Mouse (Mus musculus): ENCODE results near the gene Arhgap23.

Gene Arhgap23

DNA sequence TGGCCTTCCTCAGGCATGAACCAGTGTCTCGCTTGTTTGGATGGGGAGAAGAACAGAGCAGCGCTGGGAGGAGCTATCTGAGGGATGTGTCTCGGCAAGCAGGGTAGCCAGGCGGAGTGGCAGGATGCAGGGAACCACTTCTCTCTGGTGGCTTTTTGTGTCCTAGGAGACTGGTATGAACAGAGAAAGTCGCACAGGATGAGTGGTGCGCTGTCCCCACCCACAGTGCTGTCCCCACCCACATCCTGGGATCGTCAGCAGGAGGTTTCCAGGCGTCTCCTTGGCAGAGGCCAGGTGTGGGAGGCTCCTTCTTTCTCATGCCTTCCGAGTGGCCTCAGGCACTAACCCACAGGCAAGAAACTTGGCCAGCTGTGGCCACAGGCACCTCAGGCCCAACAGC, 87.0 kb downstream of the Arhgap23 start:
- DNase-seq (ENCODE audit: low read depth, low spot score), result no peak

DNA sequence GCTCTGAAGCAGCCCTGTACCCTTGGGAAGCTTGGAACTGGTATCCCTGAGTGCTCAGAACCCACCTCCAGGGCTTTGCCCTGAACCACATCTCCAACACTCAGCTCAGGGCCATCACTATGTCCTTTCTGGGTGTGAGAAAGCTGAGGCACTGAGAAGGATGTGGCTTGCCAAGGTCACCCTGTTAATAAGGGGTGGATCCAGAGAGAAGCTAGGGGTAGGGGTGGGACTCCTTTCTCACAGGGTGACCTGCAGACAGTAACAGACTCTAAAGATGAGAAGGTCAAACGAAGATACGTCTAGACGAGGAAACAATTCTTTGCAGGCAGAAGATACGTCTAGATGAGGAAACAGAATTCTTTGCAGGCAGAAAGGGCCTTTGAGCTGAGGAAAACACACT, 87.5 kb downstream of the Arhgap23 start:
- no peak for DNase-seq (ENCODE audit: low read depth, low spot score)

DNA sequence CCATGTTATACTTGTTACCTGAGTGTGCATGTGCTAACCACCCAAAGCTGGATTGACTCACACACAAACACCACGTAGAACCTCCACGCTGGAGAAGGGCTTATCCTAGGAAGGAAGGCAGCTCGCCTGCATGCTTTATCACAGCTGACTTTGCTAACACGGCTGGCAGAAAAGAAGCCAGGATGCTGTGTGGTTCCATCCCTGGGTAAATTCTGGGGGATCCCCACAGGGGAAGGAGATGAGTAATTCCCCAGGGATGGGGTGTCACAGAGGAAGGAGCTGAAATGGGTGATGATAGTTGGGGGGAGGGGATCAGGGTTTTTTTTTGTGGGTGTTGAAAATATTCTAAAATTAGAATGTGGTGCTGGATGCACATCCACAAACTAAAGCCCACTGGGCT, 90.5 kb downstream of the Arhgap23 start:
- DNase-seq (ENCODE audit: low read depth, low spot score), result no peak

DNA sequence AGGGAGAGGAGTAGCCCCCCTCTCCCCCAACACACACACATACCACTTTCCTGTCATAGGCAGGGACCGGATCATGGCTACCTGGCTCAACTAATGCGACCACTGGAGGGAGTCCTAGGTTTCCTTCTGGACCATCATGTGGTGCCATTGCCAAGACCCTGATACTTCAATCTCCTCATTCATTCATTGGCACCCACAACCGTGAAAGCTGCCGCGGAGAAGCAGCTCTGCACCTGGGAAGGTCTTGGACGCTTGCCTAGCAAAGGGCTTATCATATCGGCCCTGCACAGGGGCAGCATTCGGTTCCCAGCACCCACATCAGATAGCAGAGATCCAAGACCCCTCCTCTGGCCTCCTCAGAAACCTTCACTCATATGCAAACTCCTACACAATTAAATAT, 91.0 kb downstream of the Arhgap23 start:
- DNase-seq (ENCODE audit: low read depth, low spot score), result no peak

DNA sequence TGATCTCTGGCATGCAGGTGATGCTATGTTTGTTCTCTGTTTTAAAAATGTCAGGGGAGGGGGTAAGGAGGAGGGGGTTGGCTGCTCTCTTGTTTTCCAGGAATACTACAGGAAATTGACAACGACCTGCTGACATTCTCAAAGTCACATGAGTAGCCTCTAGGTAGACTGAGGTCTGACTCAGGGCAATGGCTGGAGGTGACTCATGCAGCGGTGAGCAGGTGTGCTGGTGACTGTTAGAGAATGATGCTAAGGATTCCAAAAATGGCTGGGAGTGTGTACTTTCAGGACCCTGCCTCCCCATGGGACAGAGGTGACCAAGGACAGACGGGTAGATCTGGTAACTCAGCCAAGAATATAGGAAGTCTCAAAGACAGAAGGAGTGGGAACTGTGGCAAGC, 92.9 kb downstream of the Arhgap23 start:
- no peak for DNase-seq (ENCODE audit: low read depth, low spot score)

DNA sequence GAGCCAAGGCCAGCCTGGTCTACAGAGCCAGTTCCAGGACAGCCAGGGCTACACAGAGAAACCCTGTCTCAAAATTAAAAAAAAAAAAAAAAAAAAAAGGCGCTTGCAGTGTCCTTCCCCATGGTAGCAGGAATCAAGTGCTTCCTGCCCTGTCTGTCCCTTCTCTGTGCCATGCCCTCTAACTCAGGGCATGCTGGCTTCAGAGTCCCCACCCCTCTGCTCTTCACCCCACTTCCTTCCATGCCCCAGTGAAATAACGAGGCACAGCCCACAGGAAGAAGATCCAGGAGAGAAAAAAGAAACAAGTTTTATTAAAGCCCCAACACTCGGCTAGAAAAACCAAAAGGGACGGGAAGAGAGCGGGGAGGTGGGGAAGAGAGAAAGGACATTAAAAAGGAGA, 93.7 kb downstream of the Arhgap23 start:
- no peak for DNase-seq (ENCODE audit: low read depth, low spot score)

DNA sequence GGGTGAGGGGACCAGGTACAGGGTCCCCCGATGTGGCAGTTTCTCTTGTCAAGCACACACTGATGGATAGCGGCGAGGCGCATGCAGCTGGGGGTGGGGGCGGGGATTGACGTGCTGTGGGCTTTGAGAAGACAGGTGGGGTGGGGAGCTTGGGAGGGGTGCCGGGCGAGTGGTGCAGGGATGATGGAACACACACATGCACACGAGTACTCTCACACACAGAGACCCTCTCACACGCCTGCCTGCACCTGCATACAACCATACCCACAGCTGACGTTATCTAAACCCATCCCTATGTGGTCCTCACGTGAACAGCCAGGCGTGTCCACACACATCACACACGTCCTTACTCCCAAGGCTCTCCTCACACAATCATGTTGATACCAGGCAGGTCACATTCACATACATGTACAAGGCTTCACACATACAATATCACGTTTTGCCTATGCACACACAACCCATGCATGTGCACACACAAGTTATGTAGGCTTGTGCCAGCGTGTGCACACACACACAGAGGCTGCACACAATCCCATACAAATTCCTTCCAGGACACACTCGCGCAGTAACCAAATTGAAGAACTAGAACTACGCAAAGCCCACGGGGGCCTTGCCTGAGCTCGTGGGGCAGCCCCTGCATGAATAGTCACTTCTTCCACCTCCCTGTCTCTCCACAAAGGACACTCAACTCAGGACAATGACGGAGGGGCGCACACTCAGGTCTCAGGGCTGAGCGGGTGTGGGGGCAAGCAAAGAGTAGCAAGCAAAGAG, 94.6 kb downstream of the Arhgap23 start:
- DNase-seq (ENCODE audit: low read depth, low spot score), result no peak

DNA sequence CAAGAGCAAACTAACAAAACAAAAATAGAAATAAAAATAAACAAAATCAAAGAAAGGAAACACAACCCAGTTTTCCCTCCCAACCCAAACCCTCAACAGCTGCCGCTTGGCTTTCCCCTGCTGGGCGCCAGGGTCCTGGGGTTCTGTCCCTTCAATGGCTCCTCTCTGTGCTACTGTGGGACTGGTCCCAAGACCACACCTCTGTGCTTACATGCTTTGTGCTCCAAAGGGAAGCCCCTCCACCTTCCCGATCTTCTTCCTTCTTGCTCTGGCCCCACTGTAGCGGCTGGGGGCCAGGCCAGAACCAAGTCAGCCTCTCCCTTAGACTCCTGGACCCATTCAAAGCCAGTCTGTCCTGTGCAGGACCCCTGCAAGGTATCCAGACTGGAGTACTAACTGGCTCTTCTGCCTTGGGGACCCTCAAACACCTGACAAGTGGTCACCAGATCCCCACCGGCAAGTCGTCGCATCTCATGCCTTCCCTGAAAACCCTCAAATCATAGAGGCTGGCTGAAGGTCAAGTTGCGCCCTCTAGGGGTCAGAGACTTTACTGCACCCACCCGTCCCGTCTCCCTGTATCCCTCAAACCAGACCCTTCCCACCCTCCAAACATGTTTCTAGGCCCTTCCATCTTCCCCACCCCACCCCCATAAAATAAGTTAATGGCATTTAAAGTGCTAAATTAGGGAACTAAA, 95.8 kb downstream of the Arhgap23 start:
- DNase-seq (ENCODE audit: low read depth, low spot score), result peak; percentile 30

DNA sequence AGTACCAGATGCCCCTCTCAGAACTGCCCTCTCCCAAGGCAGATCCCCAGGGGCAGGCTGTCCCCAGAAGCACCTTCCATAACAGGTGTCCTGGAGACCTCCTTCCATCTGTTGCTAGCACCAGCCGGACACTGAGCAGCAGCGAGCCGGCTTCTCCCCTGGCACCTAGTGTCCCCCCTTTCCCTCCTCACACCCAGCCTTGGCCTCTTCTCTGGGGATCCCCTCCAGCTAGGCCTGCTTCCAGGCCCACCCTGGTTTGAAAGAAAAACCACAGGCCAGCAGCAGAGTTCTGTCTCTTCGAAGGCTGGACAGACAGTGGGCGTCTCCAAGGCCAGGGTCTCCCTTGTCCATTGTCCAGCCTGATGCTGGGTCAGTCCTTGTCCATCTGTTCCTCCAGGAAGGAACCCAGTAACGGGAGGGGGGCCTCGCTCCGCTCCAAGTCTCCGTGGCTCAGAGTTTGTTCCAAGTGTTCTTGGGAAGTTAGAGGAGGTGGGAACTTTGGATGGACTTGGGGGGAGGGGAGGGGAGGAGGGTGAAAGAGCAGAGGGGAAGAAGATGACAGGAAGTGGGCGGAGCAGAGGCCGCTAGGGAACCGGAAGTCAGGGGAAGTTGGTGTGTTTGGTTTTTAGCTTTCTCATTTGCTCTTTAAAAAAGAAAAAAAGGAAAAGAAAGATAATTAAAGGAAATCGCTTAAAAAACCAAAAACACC, 96.5 kb downstream of the Arhgap23 start:
- DNase-seq (ENCODE audit: low read depth, low spot score), result peak; percentile 34

DNA sequence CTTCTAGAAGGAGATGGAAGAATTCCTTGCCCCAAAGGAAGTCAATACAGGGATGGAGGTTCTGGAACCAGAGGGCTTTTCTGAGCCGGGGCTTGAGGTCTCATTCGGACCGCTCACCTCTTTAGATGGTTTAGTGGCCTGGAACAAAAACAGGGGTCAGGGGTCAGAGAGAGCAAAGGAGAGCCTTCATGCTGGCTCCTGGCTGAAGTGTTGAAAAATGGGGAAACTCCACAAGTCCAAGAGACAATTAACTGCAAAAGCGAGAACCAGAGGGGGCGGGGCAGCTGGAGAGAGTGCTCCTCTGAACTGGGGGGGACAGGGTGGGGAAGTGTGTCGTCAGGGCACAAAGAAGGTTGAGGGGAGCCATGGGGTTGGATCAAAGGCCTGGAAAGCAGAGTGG, 97.2 kb downstream of the Arhgap23 start:
- no peak for DNase-seq (ENCODE audit: low read depth, low spot score)

DNA sequence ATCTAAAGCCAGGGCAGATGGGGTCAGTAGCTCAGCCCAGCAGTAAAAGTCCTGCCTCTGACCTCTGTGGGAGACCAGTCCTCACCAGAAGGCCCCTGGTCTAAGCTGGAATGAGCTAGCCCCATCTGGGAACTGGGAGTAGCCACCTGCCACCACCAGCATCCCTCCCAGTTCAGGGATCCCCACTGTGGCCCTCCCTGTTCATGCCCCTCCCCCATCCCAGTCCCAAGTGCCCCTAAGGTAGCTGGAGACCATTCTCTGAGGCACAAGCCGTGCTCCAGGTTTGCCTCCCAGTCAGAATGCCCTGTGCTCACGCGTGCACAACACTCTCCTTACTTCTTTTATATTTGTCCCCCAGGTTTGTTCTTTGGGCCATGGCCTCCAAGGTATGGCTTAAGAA, 97.7 kb downstream of the Arhgap23 start:
- no peak for DNase-seq (ENCODE audit: low read depth, low spot score)

DNA sequence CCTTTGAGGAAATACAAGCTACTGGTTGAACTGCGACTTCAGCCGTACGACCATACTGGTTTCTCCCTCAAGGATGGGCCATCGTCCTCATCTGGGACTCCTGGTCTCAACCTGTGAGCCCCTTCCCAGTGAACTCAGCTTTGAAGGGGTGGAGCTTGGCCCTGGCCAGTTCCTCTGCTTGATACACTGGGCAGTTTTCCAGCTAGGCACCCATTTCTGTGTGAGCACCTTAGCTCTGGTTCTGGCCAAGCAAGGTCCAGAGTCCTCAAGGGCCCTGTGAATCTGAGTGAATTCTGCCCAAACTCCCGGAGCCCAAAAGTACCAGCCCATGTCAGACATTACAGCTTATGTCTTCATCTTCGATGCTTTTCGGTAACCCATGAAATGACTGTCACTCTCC, 105.2 kb downstream of the Arhgap23 start:
- no peak for DNase-seq (ENCODE audit: low read depth, low spot score)

DNA sequence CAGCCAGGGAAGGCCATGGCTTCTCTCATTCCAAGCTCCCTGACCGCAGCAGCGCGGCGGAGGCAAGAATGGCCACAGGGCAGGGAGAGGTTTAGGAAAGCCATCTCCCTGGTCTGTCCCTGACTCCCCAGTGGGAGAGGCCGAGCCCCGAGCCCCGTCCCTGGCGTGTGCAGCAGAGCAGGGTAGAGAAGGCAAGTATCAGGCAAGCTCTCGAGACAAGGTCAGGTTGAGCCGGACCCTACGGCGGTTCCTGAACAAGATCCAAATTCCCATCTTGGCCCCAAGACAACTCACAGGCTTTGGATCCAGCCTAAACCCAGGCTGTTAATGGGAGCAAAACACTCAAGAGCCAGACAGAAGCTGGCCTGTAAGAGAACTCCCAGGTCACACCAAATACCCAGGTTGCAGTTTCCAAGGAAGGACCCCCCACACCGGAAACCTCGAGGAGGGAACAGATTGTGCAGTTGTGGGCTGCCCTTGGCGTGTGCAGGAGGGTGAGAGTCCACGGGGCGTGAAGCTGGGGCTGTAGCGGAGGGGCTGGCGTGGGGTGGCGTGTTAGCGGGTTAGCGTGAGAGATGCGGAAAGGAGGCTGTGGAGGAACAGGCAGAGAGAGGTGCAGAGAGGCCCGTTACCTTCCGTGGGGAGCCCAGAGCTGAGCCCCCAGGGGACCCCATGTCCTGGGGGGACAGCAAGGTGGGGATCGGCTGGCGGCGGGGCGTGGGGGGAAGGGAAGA, 106.6 kb downstream of the Arhgap23 start:
- no peak for DNase-seq (ENCODE audit: low read depth, low spot score)

DNA sequence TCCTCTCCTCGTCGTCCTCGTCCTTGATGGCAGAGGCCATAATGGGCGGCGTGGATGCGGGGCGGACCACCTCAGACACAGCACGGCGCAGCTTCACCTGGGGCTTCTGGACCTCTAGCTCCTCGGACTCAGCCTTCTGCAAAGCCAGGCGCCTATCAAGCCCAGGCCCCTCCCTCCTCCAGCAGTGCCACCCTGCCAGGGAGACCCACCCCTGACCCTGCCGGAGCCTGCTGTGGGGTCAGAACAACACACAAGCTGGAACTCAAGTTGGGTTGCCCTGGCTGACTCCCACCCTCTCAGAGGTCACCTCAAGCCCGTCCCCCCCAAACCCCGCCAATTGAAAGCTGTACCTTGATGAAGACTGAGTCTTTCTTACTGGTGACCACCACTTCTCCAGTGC, 107.8 kb downstream of the Arhgap23 start:
- DNase-seq (ENCODE audit: low read depth, low spot score), result no peak

DNA sequence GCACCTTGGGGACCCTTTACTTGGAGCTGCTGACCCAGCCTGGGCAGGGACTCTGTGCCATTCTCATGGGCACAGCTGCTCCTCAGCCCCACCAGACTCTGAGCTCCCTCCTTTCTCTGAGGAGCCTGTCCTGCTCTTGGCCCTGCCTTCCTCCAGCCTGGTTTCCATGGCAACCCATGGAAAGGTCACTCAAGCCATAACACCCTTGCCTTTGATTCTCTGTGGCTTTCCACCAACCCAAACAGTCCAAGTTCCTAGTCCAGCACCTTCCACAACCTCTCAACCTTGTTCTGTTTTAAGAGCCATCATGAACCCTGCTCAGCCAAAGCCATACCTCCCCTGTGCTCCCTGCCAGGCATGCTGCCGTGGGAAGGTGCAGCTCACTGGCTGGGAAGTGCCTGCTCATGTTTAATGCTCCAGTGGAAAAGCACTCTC, 108.5 kb downstream of the Arhgap23 start:
- DNase-seq (ENCODE audit: low read depth, low spot score), result no peak

DNA sequence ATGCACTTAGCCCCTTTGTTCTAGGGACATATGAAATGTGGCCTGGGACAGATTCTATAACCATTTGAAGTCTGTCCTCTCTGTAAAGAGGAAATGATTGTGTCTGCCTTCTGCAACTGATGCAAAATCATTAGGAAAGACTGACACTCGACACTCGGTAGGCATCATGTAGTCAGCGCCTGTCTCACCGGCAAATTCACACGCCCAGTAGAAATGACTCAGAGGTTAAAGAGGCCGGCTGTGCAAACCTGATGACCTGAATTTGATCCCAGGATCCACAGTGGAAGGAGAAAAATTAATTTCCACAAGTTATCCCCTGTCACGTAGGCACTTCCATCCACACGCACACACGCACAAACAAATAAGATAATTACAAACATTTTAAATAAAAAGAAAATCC, 109.0 kb downstream of the Arhgap23 start:
- no peak for DNase-seq (ENCODE audit: low read depth, low spot score)

DNA sequence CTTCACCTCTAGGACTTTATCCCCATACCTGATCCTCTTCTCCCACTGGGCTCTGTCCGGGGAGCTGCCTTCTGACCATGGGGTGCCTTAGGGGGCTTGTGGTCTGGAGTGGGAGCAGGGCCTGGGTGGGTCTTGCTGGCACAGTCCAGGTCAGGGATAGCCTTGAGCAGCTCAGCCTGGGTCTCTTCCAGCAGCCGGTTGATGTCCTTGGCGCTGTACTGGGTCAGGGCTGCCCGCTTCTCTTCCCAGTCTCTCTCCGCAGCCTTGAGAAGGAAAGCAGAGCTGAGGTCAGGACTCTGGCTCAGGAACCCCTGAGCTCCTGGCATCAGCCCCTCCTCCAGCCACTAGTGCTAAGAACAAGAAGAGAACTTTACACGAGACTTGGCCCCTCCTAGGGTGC, 110.0 kb downstream of the Arhgap23 start:
- no peak for DNase-seq (ENCODE audit: low read depth, low spot score)

DNA sequence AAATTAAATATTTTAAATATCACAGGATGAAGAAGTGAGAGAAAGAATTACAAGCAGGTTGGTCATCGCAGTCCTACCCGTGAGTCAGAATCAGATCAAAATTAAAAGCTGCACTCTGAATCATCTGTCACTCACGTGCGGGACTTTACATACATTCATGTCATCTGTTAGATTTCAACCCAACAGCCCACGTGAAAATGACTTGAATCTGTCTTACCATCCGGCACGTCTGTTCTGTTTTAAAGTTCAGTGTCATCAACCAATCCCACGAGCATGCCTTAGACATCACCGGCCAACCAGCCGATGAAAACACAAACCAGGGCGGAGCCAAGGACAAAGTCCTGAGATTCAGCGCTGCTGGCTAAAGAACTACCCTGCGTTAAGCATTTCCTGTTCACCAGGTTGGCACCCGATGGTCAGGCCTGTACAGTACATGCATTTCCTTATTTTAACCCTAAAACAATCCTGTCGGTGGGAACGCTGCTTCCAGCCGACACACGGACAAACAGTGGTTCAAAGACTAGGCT, 113.0 kb downstream of the Arhgap23 start:
- DNase-seq (ENCODE audit: low read depth, low spot score), result no peak

DNA sequence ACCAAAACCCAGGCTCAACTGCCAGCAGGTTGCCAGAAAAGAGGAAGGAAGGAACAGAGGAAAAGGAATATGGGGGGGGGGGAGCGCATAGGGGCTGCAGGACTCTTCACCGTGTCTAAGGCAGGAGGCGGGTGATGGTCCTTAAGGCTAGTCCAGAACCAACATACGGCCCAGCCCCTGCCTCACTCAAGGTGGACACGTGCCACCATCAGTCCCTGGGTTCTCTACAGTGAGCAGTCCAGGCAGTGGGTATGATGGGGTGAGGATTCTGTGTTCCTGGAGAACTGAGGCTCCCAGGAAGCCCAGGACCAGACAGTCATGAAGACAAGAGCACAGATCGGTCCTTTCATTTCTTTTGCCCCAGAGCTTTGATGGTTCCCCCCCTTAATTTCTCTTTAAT, 114.7 kb downstream of the Arhgap23 start:
- no peak for DNase-seq (ENCODE audit: low read depth, low spot score)

DNA sequence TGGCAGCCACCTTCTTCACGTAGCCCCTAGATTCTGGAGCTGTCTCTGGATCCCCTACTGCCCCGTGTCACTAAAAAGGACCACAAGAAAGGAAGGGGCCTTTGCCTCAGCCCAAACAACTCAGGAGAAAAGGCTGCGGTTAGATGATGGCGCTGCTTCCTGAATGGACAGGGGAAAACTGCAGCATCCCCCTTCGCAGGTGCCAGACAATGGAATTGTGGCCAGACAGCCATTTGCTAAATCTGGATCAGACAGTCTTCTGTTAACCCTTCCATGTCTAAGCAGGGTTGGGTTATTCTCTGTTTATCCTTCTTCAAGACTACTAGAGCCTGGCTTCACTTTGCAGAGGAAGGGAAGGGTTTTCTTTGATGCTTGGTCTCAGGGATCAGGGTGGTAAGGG, 115.6 kb downstream of the Arhgap23 start:
- DNase-seq (ENCODE audit: low read depth, low spot score), result no peak

DNA sequence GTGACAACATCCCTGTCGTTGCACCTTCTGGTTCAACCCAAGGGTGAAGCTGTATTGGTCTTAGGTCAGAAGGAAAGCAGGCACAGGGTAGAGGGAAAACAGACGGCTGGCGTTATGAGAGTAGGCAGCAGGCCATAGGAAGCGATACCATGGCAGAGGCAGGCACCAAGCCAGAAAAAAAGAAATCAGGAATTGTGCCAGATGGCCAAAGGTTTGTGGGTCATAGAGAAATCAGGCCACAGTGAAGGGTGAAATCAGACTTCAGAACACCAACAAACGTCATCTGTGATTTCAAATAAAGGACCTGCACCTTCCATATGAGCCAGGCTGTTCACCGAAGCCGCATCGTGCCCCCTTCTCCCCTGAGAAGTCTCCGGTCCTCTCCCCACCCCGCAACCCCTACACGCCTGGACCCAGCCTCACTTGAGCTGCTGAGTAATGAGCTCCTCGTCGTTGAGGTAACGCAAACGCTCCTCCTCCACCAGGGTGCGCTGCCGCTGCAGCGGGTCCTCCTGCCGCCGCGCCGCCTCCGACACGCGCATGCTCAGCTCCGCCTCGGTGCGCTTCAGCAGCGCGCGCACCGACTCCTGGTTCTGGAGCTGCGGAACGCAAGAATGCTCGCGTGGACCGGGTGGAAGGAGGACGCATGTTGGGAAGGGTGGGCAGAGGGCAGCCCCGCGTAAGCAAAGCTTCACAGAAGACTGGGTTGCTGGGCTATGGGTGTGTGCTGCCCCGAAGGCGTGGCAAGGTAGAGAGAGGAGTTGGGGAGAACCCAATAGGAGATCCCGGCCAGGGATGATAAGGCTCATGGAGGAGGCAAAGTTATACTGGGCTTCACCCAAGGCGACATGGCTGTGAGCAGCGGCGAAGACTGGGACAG, 116.3 kb downstream of the Arhgap23 start:
- peak; percentile 78 for DNase-seq (ENCODE audit: low read depth, low spot score)
